Mouse (Mus musculus) bone marrow macrophage, adult 2 months (primary cell): ENCODE data around the gene AC140267.1. TPM values are rescaled to one million over a fixed set of nuclear protein-coding genes. Genes with fewer than 3 reads are reported as not detected.

Experiments used
- H3K27ac ChIP-seq: 2 replicates; pipeline ENCODE4 v1.5.1; 2012; ENCODE audit warnings: low read depth, low read length; ENCODE audit not compliant: insufficient read depth
- H3K4me1 ChIP-seq: 2 replicates; pipeline ENCODE4 v1.6.1; 2012; ENCODE audit warnings: low read length; ENCODE audit not compliant: control insufficient read depth, insufficient read depth
- H3K4me3 ChIP-seq: 2 replicates; pipeline ENCODE4 v1.5.1; 2012; ENCODE audit warnings: mild to moderate bottlenecking, low read length, moderate library complexity; ENCODE audit not compliant: insufficient read depth
- CTCF ChIP-seq: IDR thresholded peaks from 2 replicates; pipeline ENCODE4 v1.5.1; 2012; ENCODE audit warnings: low read depth, mild to moderate bottlenecking, low read length, moderate library complexity
- POLR2A ChIP-seq: IDR thresholded peaks from 2 replicates; pipeline ENCODE4 v1.6.1; 2012; ENCODE audit warnings: mild to moderate bottlenecking, low read depth, low read length, borderline replicate concordance
- polyA plus RNA-seq: library from polyadenylated mRNA; stranded (reverse); fragments of >200 nt; gene quantifications from 2 replicates; pipeline ENCODE4 v1.2.4, GENCODE M21; 2012; ENCODE audit not compliant: missing spikeins, insufficient read depth, insufficient read length

The AC140267.1 gene
- polyA plus RNA-seq, 1 experiment = not detected

GRCm38 (mm10) chr15:80208446-80208845, 27.2 kb upstream of the AC140267.1 start:
- no peak overlapping the region for H3K27ac ChIP-seq
- TF ChIP-seq POLR2A (no peak), CTCF (no peak)
- H3K4me3 ChIP-seq = no peak overlapping the region
- no peaks in the 10 kb centered on the region for H3K4me1 ChIP-seq

DNA sequence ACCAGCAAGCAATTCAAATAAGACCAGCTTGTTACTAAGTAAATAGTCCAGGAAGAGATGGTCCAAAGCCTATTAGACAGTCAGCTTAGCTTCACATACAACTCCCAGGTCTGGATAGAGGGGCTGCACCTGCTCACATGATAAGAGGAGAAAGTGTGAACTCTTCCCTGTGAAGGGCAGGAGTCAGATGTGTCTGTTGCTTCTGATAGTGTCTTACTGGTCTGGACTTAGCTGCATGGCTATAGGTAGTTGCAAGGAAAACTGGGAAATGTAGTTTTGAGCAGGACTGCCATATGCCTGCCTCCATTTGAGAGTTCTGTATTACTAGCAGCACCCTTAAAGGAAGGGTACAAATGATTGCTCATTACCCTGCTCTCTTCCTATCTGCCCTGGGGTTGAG, 21.9 kb upstream of the AC140267.1 start:
- peaks cover 22% of the 10 kb centered on the region for H3K4me1 ChIP-seq
- no peak overlapping the region for H3K27ac ChIP-seq
- H3K4me3 ChIP-seq = no peak overlapping the region
- TF ChIP-seq POLR2A (no peak), CTCF (no peak)

- TF ChIP-seq POLR2A (no peak), CTCF (peak; percentile 72)
- no peak overlapping the region for H3K4me3 ChIP-seq
- no peak overlapping the region for H3K27ac ChIP-seq
- H3K4me1 ChIP-seq = peaks cover 34% of the 10 kb centered on the region
Measured at GRCm38 (mm10) chr15:80215716-80216479, 19.7 kb upstream of the AC140267.1 start.

- H3K4me1 ChIP-seq = peaks cover 34% of the 10 kb centered on the region
- no peak for TF ChIP-seq POLR2A
- no peak for TF ChIP-seq CTCF
- no peak overlapping the region for H3K27ac ChIP-seq
- no peak overlapping the region for H3K4me3 ChIP-seq
Measured at GRCm38 (mm10) chr15:80216480-80216820, 19.2 kb upstream of the AC140267.1 start.

- Histone ChIP-seq H3K4me3 (no peak overlapping the region), H3K27ac (peak overlapping the region; percentile 34; the same call in 1 of the 2 replicates), H3K4me1 (peaks cover 35% of the 10 kb centered on the region)
- TF ChIP-seq CTCF = no peak
- no peak for TF ChIP-seq POLR2A
Measured at GRCm38 (mm10) chr15:80217476-80217875, 18.2 kb upstream of the AC140267.1 start.

DNA sequence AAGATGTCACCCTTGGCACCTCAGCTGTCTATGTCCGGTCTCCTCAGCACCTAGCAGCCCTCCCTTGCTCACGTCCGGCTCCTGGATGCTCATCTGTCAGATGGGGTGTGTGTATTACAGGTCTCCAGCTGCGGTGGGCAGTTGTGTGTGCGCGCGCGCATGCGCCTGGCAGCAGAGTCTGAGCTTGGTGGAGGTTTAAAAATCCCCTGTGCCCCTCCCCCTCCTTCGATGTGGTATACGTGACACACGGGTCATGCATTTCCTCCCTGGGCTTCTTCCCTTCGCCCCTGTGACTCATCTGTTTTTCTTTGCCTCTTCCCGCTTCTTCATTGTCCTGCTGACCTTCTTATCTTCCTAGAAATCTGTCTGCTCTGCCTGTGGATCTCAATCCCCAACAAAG, 16.4 kb upstream of the AC140267.1 start:
- H3K4me3 ChIP-seq = peak overlapping the region; percentile 73
- H3K27ac ChIP-seq = peak overlapping the region; percentile 96
- H3K4me1 ChIP-seq = peaks cover 51% of the 10 kb centered on the region
- no peak for TF ChIP-seq POLR2A
- no peak for TF ChIP-seq CTCF

- TF ChIP-seq POLR2A (no peak), CTCF (no peak)
- Histone ChIP-seq H3K27ac (peak overlapping the region; percentile 96), H3K4me3 (peak overlapping the region; percentile 73), H3K4me1 (peaks cover 51% of the 10 kb centered on the region)
Measured at GRCm38 (mm10) chr15:80219705-80220657, 15.7 kb upstream of the AC140267.1 start.

DNA sequence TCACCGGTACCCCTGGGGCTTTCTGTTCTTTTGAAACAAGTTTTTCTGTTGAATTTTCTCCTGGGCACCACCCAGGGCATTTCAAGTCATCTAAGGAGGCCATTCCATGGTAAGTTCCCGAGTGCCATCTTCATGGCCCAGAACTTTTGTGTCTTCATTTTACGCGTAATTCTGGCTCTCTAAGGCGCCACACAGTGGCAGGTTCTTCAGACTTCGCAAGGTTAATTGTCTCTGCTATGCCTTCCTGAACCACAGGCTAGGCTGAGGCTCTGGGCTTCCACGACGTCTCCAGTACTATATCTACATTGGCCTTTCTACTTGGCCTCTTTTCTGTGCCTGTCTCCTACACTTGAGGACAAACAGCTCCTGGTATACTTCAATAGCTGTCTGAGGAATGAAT, 14.6 kb upstream of the AC140267.1 start:
- H3K4me3 ChIP-seq = no peak overlapping the region
- H3K27ac ChIP-seq = no peak overlapping the region
- H3K4me1 ChIP-seq = peaks cover 51% of the 10 kb centered on the region
- TF ChIP-seq POLR2A (no peak), CTCF (no peak)

DNA sequence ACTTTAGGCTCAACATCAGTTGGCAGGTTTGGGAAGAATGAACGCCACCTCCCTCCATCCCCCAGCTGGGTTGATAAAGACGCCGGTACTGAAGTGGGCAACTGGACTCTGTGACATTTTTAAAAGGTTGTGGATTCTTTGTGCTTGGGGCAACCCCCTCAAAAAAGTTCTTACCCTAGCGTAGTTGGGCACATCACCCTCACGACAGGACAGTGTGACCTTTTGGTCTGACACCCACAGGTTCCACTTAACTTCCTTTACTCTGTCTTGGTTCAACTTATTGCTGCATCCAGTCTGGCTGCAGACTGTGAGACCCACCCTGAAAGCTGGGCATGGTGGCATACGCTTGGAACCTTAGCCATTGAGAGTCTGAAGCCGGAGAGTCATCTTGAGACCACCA, 11.9 kb upstream of the AC140267.1 start:
- Histone ChIP-seq H3K4me1 (peaks cover 28% of the 10 kb centered on the region), H3K27ac (no peak overlapping the region), H3K4me3 (no peak overlapping the region)
- TF ChIP-seq POLR2A (no peak), CTCF (no peak)

DNA sequence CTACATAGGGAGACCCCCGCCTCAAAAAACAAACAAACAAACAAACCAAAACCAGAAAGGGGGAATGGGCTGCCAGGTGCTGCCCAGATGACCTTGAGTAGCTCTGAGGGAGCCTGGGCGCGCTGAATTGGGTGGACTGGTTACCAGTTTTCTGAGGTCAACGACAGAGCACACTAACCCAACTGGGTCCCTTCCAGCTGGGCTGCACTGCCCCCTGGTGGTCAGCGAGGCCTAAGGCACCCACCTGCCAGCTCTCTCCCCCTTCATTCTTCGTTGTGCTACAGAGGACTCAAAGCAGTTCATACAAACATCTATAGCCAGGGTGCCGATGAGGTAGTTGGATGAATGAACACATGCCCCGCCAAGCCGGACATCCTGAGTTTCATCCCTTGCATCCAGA, 10.4 kb upstream of the AC140267.1 start:
- Histone ChIP-seq H3K4me1 (peaks cover 20% of the 10 kb centered on the region), H3K4me3 (no peak overlapping the region), H3K27ac (no peak overlapping the region)
- TF ChIP-seq CTCF (peak; percentile 94), POLR2A (no peak)
